Mouse (Mus musculus): ENCODE measurements around the gene Hdac6.

Gene Hdac6

DNA sequence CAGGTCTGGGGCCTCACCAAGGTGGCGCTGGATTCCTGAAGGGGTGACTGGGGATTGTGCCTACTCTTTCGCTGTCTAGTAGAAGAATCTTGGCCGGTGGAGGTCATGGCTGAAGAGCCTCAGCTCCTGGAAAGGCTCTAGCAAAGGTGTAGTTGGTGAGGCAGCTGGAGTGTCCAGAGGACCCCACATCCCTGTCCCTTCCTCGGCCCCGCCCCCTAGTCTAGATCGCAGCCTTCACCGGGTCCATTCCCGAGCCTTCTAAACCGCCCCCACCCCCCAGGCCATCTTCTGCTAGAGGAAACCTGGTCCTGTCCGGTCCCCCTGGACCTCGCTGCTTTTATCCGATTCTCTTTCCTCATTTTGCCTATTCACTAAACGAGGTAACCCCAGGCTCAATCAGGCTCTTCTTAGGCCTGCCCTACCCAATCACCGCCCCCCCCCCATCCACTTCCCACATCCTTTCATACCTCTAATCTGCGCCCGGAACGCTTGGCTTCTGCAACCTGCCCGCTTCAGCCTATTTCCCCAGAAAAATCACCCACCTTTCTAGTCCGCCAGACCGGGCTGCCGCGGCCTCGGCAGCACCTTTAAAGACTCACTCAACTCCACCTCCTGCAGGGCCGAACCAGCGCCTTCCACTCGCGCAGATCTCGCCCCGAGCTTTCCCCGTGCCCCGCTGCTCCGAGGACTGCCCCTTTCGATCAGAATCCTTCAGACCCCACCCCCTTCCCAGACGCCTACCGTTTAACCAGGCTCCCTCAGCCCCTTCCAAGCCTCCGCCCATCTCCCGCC is at the start of gene Hdac6:
Hdac6 (minus strand) TSS at position 782 of the 792 bp plus-strand sequence.
- in situ Hi-C loops (cut with MboI, MseI) = no loop called here

DNA sequence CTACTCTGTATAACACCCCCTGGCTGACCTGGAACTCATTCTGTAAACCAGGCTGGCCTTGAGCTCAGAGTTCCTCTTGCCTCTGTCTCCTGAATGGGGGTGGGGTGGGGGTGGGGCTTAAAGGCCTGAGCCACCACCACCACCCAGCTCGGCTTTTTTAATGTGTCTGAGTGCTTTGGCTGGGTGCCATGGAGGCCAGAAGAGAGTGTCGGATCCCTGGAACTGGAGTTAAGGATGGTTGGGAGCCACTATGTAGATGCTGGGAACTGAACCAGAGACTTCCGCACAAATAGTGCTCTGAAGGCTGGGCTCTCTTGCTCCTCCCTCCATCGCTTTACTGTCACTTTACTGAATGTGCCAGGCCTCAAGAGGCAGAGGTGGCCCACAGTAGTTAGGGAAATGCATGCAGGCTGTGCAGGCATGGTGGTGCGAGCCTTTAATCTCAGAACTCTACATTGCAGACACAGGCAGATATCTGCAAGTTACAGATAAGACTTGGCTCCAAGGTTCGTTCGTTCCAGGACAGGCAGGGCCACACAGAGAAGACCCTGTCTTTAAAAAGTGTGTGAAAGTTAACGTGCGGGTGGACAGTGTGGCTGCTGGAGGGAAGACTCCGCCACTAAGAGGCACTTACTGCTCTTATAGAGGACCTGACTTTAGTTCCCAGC is 45.5 kb upstream of the Hdac6 start:
- in situ Hi-C loops (cut with MboI, MseI) = no loop called here

DNA sequence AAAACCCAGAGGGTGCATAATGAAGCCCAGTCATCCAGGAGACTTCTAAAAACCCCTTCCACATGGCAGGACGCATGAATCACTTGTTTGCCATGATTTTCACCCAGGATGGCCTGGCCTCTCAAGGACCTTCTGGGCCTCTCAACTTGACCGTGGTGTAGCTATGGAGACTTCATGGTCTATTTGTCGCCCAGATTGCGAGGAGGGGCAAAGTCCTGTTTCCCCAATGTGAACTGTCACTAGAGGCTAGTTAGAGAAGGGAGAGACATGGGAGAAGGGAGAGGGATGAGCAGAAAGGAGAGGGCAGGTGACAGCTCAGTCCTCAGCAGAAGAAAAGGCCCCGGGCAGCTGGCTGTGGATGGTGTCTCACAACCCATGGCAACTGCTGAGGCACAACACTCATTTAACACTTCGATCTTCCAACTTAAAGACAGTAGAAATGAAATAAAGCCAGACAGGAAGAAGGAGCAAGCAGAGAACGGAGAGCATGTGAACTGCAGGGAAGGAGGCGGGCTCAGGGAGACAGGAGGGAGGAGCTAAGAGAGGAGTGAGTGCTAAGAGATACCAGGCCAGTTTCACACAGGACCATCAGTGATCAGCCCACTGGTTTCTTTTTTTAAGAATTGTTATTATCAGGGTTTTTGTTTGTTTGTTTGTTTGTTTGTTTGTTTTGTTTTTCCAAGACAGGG is 44.8 kb upstream of the Hdac6 start:
- in situ Hi-C loops (cut with MboI, MseI) = no loop called here

DNA sequence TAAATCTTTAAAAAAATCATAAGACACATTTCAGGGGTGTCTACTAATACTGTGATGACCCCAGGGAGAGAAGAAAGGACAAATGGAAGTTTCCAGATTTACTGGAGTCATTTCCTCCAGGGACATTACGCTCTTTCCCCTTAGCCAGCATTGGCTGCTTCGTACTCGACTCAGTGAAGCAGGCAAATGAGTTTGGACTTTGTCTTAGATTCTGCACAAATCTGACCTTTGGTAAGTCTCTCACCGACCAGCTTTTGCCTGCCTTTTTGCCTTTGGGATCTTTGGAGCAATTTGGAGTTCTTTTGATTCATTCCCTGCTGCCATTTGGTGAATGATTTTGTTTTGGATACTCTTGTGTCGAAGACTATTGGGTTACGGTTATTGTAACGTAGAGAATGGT is 33.7 kb upstream of the Hdac6 start:
- in situ Hi-C loops (cut with MboI, MseI) = no loop called here

DNA sequence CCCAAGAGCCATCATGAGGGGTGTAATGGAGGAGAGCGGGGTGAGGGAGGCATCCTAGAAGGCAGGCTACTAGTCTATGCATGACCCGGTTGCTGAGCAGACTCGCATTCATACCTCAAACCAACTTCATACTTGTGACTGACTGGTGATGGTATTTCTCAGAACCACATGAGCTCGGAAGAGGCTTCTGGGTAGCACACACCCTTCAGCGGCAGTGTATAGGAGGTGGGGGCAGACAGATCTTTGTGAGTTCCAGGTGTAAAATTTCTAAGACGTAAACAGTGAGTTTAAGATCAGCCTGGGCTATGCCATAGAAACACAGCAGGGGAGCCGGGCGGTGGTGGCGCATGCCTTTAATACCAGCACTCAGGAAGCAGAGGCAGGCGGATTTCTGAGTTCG is 30.2 kb upstream of the Hdac6 start, which contains the start of gene Gata1:
Gata1 (minus strand) TSS at position 180 of the 400 bp plus-strand sequence.
- in situ Hi-C loops (cut with MboI, MseI) = no loop called here

DNA sequence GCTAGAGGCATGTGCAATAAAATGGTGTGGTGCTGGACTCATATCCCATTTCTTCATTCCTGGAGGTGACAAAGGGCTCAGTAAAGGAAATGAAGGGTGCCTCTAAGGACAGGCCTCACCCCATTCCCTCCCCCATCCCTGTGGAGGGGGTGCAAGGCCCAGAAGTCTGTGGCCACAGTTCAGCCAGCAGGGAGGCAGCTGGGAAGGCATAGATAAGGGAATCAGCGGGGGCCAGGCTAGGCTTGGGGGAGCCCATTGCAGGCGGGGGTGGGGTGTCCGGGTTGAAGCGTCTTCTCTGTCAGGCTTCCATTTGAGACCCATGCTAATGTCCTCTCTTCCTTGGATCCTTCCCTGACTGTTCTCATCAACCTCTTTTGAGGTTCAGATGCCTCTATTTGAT is 23.6 kb upstream of the Hdac6 start:
- in situ Hi-C loops (cut with MboI, MseI) = no loop called here

DNA sequence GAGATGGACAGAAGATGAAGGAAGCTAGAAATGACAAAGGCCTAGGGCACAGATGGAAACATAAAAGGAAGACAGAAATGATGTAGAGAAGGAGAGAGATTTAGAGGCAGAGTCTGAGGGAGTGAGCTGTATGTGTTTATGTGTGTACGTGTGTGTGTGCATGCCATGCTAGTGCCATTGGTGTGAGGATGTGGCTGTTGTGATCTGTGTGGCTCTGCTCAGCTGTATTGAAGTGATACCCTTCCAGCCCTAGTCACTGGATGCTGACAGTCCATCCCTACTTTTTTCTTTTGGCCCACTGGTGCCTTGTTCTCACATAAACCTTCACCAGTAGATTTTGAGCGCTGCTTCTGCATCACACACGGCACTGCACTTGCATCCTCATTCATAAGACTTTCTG is 21.2 kb upstream of the Hdac6 start:
- in situ Hi-C loops (cut with MboI, MseI) = no loop called here

DNA sequence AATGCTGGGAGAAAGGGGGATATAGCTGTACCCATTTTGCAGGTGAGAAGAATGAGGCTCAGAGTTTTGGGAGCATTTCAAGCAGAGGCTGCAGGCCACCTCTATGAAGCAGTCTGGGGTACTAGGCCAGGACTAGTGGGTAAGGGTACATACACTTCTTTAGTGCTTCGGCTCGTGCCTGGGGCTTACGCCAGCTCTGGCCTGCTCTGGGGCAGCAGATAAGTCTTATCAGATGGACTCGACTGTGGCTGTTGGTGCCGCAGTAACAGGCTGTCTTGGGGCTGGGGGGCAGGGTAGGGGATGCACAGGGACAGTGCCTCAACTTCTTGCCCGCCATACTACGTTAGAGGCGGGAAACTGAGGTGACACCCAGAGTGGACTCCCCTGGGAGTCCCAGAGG is 20.5 kb upstream of the Hdac6 start:
- in situ Hi-C loops (cut with MboI, MseI) = no loop called here

DNA sequence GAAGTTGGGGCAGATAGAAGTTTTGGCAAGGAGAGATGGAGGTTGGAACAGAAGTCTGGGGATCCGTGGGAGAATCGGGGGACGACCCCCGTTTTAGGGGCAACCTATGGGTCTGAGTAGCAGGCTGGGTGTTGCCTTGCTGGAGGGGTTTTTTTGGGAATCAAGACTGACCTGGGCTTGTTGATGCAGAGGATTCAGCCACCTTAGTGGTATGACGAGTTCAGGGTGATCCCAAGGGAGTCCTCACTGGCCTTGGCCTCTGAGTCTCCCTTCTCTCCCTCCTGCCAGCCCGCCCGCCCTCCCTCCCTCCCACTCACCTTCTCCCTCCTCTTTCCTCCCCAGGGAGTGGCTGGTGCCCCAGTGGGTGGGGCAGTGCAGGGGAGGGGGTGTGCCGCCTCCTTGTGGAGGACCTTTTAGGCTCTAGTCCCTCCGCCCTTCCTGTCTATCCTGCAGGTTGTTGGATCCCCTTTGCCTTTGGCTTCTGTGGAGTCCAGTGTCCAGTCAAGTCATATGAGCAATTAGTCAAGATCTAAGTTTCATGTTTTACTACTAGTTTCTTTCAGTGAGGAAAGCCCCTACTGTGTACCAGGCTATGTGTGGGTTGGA is 20.0 kb upstream of the Hdac6 start:
- in situ Hi-C loops (cut with MboI, MseI) = no loop called here

DNA sequence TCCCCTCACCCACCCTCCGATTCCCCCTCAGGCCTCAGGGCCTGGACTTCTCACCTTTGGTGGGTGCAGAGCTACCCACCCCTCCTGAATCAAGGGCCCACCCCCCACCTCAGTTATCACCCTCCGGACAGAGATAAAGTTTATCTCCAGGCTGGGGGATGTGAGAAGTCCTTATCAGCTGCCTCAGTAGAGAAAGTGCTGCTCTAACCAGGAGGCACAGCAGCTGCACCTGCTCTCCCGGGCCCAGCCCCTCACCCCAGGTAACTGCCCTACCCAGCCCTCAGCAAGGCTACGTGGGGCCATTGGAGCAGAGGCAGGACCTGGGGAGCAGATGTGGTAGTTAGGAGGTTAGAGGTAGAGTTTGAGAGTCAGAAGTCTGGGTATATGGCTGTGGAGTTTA is 18.5 kb upstream of the Hdac6 start:
- in situ Hi-C loops (cut with MboI, MseI) = no loop called here

DNA sequence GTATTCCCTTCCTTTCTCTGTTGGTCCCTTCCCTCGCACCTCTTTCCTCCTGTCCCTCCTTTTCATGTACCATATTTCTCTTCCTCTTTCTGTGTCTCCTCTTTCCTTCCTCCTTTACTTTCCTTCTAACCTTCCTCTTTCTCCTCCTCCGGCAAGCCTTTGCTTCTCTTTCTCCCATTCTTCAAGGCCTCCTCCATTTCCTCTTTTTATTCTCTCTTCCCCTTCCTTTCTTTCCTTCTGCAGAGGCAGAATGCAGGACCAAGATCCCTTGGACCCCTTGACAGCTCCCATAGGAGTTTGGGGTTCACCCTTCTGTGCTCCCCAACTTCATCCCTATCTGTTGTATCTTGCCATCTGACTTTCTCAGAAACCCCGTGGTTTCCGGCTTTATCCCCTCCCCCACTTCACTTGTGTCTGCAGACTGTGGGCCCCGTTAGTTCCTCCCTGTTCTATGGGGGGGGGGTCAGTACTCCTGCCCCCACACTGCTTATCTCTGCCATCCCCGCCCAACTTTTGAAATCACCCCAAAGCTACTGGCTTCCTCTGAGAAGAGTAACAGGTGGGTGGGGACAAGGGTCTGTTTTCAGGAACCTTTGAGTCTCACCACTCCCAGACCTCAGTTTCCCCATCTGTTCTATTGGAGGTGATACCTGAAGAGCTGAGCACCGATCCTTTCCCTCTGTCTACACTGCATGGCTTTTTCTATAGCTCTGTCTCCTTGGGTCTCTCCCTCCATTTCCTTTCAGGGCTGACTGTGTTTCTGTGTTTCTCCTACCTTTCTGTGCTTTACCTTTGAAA is 16.3 kb upstream of the Hdac6 start:
- in situ Hi-C loops (cut with MboI, MseI) = no loop called here

DNA sequence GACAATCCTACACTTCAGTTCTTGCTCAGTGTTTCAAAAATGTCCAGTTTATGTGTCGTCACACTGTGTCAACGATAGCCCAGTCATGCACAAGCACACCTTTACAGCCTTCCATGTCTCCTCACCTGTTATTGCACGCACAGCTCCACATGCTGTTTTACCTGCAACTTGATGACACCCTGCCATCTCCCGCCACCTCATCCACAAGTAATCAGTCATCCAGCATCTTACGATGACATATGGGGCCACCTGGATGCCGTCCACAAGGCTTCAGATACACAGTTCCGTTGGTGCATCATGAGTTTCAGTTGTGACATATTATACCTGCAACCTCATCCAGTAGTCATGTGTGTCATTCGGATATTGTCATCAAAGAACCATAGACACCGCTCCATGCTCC is 11.2 kb upstream of the Hdac6 start:
- in situ Hi-C loops (cut with MboI, MseI) = no loop called here

DNA sequence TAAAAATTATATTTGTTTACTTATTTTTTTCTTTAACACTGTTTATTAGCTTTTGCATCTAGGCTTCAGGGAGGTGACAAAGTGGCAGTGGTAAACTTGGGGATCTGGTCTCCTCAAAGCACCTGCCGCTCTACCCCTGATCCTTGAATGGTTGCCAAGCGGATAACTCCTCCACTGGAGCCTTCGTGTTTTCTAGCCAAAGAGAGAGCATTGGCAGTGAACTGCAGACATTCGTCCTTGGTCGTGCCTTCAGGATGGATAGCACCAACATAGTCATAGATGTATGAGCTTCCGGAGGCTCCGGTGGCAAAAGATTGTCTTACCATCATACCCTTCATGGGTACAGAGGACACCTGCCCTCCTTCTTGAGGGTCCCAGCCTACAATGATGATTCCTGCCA is 2.4 kb upstream of the Hdac6 start:
- in situ Hi-C loops (cut with MboI, MseI) = no loop called here

DNA sequence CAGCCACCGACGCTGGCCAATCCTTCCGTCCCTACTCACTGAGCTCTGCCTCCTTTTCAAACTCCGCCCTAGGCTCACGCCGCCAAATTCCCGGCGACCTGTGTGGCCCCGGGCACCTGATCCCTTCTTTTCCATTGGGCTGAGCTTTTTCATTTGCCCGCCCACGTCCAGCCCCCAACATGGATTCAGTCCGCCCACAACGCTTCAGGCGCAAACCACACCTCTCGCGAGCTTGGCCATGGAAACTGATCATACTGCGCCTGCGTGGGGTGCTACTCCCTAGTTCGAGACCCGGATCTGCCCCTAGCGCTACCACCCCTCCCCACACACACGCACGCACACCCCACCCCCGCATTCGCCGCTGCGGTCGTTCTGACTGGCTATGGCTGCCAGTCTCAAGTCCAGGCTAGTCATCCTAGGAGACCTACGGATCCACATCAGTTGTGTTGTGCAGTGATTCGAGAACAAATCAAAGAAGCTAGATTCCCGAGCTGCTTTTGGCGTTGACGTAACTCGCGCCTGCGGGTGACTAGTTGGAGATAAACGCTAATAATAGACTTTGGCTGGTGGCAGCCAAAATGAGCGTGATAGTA is 307 bp upstream of the Hdac6 start:
- in situ Hi-C loops (cut with MboI, MseI) = no loop called here

DNA sequence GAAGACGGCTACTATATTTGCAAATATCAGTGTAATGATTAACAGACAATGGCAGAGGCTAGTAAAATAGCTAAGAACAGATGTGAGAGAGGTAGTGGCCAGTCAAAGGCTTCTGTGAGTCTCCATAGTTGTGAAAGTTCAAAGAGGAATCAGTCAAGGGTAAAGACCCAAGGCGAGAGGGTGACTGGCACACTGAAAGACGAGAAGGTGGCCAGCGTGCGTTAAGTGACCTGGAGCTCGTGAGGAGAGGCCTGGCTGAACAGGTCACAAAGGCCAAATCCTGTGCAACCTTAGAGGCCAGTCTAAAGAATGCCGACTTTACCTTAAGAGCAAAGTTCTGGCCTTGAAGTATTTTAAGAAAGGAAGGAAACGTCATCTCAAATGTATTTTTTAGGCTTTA is 2.1 kb downstream of the Hdac6 start:
- in situ Hi-C loops (cut with MboI, MseI) = no loop called here

DNA sequence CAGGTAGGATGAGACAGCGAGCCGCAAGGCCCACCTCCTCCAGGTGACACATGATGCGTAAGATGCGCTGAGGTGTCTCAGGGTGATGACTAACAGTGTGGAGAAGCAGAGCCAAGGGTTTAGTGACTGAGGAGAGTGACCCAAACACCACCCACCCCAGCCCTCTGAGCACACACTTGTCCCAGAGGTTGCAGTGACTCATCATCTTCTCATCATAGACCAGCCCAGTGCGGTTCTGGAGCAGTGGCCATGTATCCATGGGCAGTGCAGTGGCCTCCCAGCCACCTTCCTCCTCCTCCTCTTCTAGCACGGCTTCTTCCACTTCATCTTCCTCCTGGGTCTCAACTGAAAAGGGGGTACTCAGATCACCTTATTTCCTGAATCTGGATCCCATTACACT is 10.0 kb downstream of the Hdac6 start:
- in situ Hi-C loops (cut with MboI, MseI) = loop anchor here (5.0 kb wide), 1 partner anchor 85 kb away; no protein-coding TSS in a partner anchor

DNA sequence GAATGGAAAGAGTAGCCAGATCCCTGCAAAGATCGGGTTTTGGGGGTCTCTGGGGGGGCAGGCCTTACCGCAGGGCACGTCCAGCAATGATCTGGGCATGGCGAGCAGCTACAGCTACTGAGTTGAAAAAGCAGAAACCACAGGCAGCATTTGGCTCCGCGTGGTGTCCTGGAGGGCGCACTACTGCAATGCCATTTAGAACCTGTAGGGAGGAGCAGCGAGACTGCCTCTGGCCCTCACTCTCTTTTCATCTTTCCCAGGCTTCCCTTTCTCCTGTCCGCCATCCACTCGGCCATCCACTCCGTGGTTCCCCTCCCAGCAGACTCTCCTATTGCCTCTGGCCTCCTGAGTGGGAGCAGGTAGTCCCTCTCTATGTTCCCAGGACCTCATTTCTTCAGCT is 10.8 kb downstream of the Hdac6 start:
- in situ Hi-C loops (cut with MboI, MseI) = loop anchor here (5.0 kb wide), 1 partner anchor 85 kb away; no protein-coding TSS in a partner anchor

DNA sequence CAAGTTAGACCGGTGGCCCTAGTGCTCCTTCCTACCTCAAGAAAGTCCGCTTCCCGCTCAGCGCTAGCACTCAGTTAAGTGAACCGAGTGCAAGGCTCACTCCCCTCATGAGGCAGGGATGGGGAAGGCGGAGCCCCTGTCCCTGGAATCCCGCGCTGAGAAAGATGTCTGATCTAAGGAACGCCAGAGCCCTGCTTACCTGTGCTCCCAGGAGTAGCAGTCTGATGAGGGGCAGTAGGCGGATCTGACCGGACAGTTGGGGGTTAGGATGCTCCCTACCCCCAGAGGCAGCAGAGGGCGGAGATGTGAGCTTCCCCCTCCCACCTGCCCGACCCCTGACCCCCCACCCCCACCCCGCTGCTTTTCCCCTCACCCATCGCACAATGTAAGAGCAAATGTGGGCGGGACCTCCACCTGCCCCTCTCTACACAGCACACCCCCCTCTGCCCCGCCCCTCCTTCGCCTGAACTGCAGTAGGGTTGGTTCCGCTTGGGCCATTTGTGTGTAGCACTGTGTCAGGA is 19.4 kb downstream of the Hdac6 start, which contains the start of gene Eras:
Eras (minus strand) TSS at position 338 of the 521 bp plus-strand sequence.
- in situ Hi-C loops (cut with MboI, MseI) = no loop called here

DNA sequence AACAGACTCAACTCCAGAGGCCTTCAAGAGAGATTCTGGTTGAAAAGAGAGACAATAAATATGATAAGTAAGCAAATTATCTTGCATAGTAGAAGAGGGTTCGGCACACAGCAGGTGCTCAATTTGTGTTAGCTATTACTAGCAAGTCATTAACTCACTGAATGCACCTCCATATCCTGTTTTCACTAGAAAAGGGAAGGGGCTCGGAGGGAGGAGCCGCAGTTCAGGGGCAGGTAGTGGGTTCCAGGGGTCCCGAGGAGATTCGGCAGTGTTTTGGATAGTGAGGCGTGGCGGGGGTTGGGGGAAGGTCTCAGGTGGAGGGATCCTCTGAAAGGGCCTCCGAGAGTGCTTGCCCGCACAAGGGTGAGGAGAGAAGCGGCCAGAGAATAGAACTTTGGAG is 20.6 kb downstream of the Hdac6 start:
- in situ Hi-C loops (cut with MboI, MseI) = no loop called here

DNA sequence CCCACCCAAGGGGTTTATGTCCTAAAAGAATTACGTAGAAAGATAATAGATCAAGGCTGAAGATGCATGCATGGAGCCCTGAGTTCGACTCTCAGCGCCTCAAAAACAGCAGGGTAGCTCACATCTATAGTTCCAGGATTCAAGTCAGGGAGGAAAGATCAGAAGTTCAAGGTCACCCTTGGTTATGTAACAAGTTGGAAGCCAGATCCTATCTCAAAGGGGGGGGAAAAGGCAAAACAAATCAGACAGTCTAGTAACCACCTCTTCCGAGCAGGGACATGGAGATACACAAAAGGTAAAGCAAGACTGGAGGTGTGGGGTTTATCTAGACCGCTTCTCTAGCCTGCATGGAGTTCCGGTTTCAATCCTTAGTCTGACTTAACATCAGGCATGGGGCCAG is 21.4 kb downstream of the Hdac6 start:
- in situ Hi-C loops (cut with MboI, MseI) = no loop called here

DNA sequence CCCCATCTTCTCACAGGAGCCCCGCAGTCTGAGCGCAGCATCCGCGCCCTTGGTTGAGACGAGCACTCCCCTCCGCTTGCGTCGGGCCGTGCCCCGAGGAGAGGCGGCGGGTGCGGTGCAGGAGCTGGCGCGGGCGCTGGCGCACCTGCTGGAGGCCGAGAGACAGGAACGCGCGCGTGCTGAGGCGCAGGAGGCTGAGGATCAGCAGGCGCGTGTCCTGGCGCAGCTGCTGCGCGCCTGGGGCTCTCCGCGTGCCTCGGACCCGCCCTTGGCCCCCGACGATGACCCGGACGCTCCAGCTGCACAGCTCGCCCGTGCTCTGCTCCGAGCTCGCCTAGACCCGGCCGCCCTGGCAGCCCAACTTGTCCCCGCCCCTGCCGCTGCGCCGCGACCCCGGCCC is 25.7 kb downstream of the Hdac6 start:
- in situ Hi-C loops (cut with MboI, MseI) = no loop called here

Measured in T-helper 2 cell (primary cell).